Mouse (Mus musculus): ENCODE results near the gene Mycbpap.

Gene Mycbpap

GRCm38 (mm10) chr11:94528879-94529278 lies 7.3 kb upstream of the Mycbpap start:
- no peak for DNase-seq

GRCm38 (mm10) chr11:94526171-94526879 lies 4.8 kb upstream of the Mycbpap start:
- DNase-seq, result no peak

GRCm38 (mm10) chr11:94513452-94513851 lies 8.1 kb downstream of the Mycbpap start:
- no peak for DNase-seq

GRCm38 (mm10) chr11:94508976-94509375 lies 12.6 kb downstream of the Mycbpap start:
- peak in 1 of 2 experiments; percentile 72 for DNase-seq

GRCm38 (mm10) chr11:94501482-94501881 lies 20.1 kb downstream of the Mycbpap start:
- DNase-seq, result no peak

GRCm38 (mm10) chr11:94500362-94500761 lies 21.2 kb downstream of the Mycbpap start:
- no peak for DNase-seq

GRCm38 (mm10) chr11:94499661-94500152 lies 21.8 kb downstream of the Mycbpap start, which contains the start of gene Epn3:
Gene Epn3, minus strand, starts transcription at chr11:94499974.
- peak; percentile 65 to 85 for DNase-seq

GRCm38 (mm10) chr11:94499035-94499434 lies 22.5 kb downstream of the Mycbpap start:
- no peak for DNase-seq

GRCm38 (mm10) chr11:94498093-94498996 lies 23.2 kb downstream of the Mycbpap start:
- DNase-seq, result peak; percentile 71 to 92

GRCm38 (mm10) chr11:94495415-94495814 lies 26.1 kb downstream of the Mycbpap start:
- peak in 1 of 2 experiments; percentile 72 for DNase-seq

- no peak for DNase-seq
These were observed 29.8 kb downstream of the Mycbpap start for GRCm38 (mm10) chr11:94491749-94492099.

- DNase-seq, result peak; percentile 52 to 78
These were observed 30.4 kb downstream of the Mycbpap start for GRCm38 (mm10) chr11:94491035-94491748.

GRCm38 (mm10) chr11:94489745-94490144 lies 31.8 kb downstream of the Mycbpap start:
- DNase-seq, result peak in 1 of 2 experiments; percentile 58

- no peak for DNase-seq
These were observed 32.6 kb downstream of the Mycbpap start for GRCm38 (mm10) chr11:94488767-94489533.

GRCm38 (mm10) chr11:94486001-94486400 lies 35.5 kb downstream of the Mycbpap start, which contains the start of gene Spata20:
Gene Spata20, minus strand, starts transcription at chr11:94486179.
- DNase-seq, result peak; percentile 85 to 89

- DNase-seq, result no peak
These were observed 36.3 kb downstream of the Mycbpap start for GRCm38 (mm10) chr11:94485223-94485622.

- DNase-seq, result no peak
These were observed 36.9 kb downstream of the Mycbpap start for GRCm38 (mm10) chr11:94484636-94485035.

- no peak for DNase-seq
These were observed 37.6 kb downstream of the Mycbpap start for GRCm38 (mm10) chr11:94483921-94484320.

GRCm38 (mm10) chr11:94483436-94483835 lies 38.1 kb downstream of the Mycbpap start:
- peak in 1 of 2 experiments; percentile 68 for DNase-seq

- DNase-seq, result no peak
These were observed 38.8 kb downstream of the Mycbpap start for GRCm38 (mm10) chr11:94482738-94483137.

GRCm38 (mm10) chr11:94481963-94482362 lies 39.6 kb downstream of the Mycbpap start:
- DNase-seq, result no peak

GRCm38 (mm10) chr11:94480382-94480781 lies 41.2 kb downstream of the Mycbpap start:
- no peak for DNase-seq

Data from kidney, postnatal 25 days (tissue).